Mouse (Mus musculus) stomach, postnatal 0 days (tissue): Measurements from ENCODE around the gene 2900011O08Rik.

Experiments used
- CTCF ChIP-seq: IDR thresholded peaks from 2 replicates; pipeline ENCODE4 v1.5.1; 2016; ENCODE audit warnings: antibody characterized with exemption, low read depth, mild to moderate bottlenecking, moderate library complexity
- EP300 ChIP-seq: optimal IDR thresholded peaks from 2 replicates; pipeline ENCODE3; 2016; ENCODE audit warnings: antibody characterized with exemption

- TF ChIP-seq CTCF (no peak), EP300 (no peak)
Observed at GRCm38 (mm10) chr16:14070471-14071169, 84.2 kb downstream of the 2900011O08Rik start.
